Mouse (Mus musculus) layer of hippocampus, postnatal 36 days (tissue): ENCODE data around the gene Fem1b. TPM values are rescaled to one million over a fixed set of nuclear protein-coding genes. Genes with fewer than 3 reads are reported as not detected.
"Not testable (repeated sequence)": the region's sequence is repeated elsewhere in the genome, so short reads cannot be mapped to it uniquely, and the experiment has no call there.

Source experiments
- DNase-seq, 2 experiments: peaks; one replicate each; pipeline ENCODE4 v3.0.0; 2022
- total RNA-seq, 2 experiments: library from RNA; stranded (reverse); gene quantifications; 2 replicates each; pipeline ENCODE4 v1.2.3; 2021

Fem1b gene
- total RNA-seq = 100 to 1,000 TPM in 1 of 2 experiments, 10 to 100 TPM in 1; 98.4 to 102 TPM

DNA sequence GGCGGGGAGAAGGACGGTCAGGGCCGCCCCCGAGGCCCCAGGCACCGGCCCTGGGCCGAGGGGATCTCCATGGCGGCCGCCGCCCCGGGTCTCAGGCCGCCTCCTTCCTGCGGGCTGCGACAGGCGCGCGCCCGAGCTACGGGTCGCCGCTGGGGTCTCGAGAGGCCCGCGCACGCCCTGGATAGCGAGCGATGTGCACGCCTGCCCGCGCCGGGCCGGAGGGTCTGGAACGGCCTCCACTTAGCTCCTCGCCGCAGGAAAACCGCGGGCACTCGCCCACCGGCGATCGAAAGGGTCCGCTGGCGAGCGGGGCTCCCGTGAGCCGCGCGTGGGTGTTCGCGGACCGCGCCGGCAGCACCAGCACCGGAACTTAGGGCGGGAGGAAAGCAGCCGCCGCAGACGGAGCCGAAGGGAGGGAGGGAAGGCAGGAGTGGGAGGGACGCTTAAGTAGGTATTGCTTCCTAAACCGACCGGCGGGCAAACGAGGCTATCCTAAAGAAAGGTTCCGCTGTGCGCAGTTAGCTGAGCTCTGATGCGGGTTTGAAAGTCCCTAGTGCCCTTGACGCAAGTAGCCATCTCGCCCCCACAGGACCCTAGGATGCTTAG, at the start of gene Fem1b:
Gene Fem1b, minus strand, starts transcription at position 419 of the 606 bp plus-strand sequence.
- DNase-seq = peak; percentile 91 to 92

- no peak for DNase-seq
These were observed 49.1 kb upstream of the Fem1b start for GRCm38 (mm10) chr9:62860866-62861265.

GRCm38 (mm10) chr9:62860102-62860501, 48.4 kb upstream of the Fem1b start:
- DNase-seq = not testable (repeated sequence)

DNA sequence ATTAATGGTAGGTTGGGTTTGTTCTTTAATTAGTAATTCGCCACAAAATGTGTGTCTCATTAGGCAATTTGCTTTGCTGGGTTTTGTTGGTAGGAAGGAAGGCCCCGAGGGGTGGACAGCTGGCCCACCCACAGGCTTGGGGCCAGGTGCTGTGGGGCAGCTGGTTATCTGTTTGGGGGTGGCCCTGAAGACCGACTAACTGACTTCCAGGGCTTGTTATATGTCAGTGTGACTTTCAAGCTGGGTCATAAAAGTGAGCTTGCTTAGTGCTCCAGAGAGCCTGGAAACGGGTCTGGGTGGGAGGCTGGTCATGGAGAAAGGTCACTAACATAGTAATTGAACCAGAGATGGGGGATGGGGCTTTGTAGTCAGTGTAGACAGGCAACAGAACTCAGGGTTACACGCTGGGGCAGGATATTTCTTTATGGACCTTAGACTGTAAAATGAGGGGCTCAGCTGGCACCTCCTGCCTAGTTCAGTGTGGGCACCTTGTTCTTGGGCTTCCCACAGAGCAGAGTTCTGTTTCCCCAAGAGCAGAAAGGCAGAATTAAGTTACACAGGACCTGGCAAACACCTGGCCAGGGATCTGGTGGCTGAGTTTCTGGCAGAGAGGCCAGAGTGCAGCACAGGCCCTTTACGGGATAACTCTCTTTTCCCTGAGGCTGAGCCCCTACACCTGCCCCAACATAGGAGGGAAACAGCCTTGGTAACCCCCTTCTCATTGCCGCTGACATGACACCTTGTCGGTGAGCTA, 46.7 kb upstream of the Fem1b start:
- DNase-seq = no peak

DNA sequence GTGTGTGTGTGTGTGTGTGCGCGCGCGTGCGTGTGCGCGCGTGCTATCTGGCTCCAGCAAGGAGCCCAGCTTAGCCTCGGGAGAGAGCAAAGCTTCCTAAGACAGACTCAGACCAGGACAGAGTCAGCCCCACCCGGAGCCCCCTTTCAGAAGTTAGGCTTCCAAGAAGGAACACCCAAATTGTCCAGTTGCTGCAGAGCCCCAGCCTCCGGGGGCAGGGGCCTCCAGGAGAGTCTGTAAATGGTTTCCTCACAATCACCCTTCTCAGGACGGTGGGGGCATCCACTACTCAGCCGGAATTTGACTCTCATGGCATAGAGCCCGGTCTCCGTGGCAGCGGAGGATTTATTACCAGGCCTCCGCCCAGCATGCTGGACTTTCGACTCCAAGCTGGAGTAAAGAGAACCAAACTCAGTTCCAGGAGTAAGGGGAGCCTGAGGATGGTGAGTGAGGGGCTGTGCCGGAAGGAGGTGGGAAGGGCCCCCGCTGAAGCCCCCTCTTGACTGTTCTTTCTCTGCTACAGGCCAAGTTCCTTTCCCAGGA, 46.1 kb upstream of the Fem1b start, which contains the start of gene Calml4:
Gene Calml4, plus strand, starts transcription at position 362 of the 543 bp plus-strand sequence.
- DNase-seq = no peak

DNA sequence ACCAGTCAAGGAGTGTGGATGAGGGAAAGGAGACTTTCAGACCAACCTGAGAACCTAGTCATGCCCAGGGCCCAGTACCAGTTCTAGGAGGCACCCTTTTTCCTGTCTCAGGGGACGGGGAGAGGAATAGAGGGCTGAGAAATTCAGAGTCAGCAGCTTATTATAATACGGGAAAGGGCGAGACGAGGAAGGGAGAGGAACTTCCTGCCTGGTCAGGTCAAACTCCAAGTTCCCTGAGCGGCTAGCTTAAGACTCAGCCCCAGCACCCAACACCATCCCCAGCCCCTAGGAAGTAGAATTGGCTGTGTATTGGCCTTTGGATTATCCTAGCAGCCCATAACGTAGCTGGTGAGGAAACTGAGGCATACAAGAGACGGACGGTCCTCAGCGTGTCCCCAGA, 45.5 kb upstream of the Fem1b start:
- DNase-seq = no peak

GRCm38 (mm10) chr9:62854483-62854882, 42.7 kb upstream of the Fem1b start:
- no peak for DNase-seq

DNA sequence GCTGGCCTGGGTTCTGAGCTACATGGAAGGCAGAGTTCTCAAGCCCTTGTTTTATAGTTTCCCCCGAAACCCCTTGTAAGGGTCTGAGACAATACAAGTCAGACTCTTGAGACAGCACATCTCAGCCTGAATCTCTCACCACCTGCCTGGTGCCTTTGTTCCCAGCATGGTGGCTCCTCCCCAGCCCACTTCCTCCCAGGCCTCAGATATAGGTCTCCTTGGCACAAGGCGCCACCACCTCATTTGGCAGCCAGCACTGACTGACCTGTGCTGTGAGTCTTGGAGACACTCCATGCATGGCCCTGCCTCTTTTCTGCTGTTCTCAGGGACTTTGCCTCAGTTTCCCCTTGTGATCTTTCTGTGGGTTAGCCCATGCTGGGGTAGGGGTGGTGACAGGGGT, 39.8 kb upstream of the Fem1b start:
- no peak for DNase-seq

- DNase-seq = peak in 1 of 2 experiments; percentile 23
These were observed 36.9 kb upstream of the Fem1b start for GRCm38 (mm10) chr9:62848641-62849040.

DNA sequence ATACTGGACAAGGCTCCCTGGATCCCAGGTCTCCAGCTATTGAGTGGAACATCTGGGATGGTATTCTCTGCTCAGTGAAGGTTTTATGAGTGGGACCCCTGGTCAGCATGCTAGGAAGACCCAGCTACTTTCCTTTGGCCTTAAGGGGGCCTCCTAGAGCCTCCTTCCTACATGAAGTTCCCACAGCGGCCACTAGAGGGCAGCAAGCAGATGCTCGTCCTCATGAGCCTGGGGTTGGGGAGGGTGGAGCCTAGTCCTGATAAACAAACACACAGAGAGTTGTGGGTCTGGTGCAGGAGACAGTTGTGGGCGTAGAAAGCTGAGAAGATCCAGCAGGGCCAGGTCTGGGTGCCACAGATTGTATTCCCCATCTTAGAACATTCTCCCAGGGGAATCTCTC, 36.0 kb upstream of the Fem1b start:
- peak; percentile 79 to 86 for DNase-seq

- no peak for DNase-seq
These were observed 32.7 kb upstream of the Fem1b start for GRCm38 (mm10) chr9:62844461-62844860.

DNA sequence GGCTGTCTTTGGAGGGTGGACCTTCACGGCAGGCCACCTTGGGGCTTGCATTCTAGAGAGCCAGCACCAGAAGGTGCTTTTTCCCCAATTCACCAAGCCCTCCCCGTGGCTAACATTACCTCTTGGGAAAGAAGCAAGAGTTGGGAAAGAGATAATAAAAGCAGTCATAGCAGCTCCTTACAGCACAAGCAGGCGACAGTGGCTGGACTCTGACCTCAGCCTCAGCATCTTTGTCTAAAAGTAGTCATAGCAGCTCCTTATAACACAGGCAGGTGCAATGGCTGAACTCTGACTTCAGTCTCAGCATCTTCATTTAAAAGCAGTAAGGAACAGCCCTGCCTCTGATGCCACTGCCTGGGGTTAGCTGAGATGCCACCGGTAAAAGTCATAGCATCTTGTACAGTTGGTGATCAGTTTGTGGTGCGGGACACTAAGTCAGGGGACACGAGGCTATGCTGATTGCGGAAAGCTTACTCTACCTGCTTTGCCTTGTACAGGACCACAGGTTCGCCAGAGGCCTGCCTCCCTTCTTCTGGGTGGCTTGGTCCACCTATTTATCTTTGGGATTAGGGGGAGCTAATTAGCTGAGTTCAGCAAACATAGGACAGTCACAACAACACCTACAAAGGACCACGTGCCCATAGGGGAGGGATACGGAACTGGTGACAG, 31.8 kb upstream of the Fem1b start:
- no peak for DNase-seq

DNA sequence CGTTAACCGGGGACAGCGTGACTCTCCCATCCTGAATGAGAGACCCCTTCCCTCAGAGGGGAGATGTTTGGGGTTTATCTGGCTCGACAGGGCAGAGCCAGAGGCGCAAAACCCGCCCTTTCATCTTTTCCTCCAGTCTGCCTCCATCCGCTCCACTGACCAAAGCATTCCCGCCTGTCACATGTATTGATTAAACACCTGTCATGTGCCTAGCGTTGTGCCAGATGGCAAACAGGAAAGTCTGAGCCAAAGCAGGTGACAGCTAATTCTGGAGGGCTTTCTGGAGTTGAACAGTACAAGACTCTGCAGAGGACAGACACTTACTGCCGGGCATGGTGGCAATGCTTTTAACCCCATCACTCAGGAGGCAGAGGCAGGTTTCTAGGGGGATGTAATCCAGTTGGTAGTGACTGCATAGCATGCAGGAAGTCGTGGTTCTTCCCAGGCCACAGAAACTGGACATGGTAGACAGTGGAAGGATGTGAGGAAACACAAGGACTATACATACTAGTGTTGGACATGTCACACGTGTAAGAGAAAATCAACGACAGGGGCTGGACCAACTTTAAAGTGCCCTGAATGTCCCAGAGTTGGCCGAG, 27.5 kb upstream of the Fem1b start:
- DNase-seq = peak in 1 of 2 experiments; percentile 12

- DNase-seq = peak; percentile 62 to 64
These were observed 26.9 kb upstream of the Fem1b start, which contains the start of gene Cln6 for GRCm38 (mm10) chr9:62838506-62839171. TSS of gene Cln6 (plus strand) at chr9:62838785.

GRCm38 (mm10) chr9:62838146-62838505, 26.4 kb upstream of the Fem1b start:
- no peak for DNase-seq

DNA sequence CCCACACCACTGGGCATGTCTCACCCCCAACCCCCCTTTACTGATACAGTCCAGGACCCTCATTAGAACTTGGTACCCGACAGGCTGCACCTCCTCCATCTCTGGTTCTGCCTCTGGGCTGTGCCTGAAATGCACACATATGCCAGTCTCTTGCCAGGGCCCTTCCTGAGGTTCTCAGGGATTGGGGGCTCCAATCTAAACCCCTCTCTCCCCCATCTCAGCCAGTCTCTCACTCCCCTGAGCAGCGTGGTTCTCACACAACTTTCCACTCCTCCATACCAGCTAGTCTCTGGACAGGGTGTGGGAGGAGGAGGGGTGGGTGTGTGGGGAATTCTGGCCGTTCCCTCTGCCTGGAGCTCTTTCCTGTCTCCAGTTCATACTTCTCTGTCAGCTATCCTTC, 25.9 kb upstream of the Fem1b start:
- no peak for DNase-seq

- DNase-seq = no peak
These were observed 24.1 kb upstream of the Fem1b start for GRCm38 (mm10) chr9:62835705-62836446.

DNA sequence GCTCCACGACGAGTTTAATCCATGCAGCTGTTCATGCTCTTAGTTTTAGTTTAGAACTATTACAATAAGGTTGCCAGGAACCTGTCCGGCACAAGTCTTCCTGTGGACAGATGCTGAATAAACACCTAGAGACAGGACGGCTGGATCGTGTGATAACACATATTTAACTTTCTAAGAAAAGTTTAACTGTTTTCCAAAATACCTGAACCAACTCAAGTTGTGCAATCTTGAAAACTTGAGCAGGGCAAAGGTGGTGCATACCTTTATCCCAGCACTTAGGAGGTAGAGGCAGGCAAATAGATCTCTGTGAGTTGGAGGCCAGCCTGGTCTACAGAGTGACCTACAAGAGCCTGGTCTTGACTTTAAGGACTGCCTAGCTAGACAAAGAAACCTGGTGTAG, 23.2 kb upstream of the Fem1b start:
- no peak for DNase-seq

DNA sequence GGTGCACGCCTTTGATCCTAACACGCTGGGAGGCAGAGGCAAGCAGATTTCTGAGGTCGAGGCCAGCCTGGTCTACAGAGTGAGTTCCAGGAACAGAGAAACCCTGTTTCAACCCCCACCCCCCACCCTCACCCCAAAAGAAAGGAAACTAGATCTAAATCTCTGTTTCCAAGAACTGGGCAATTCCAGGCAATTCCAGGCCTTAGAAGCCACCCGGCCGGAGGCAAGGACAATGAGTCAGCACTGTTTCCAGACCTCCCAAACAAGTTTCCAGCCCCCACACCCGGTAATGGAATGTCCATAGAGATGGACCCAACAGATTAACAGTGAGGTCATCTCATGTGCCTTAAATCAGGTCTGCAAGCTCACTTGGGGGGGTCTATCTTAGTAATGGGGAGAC, 18.1 kb upstream of the Fem1b start:
- DNase-seq = no peak

- DNase-seq = peak; percentile 93
These were observed 16.9 kb upstream of the Fem1b start for GRCm38 (mm10) chr9:62828662-62829086.

GRCm38 (mm10) chr9:62827939-62828652, 16.4 kb upstream of the Fem1b start:
- DNase-seq = peak in 1 of 2 experiments; percentile 10
